Comparison of ENCODE assay signal across 1 mouse cellular context in genomic region chr15:101315832-101316231, GRCm38 (mm10).
TF ChIP-seq lines count a peak whose summit lies in the region.

No protein-coding gene starts in this region.

TF ChIP-seq in CH12.LX, 34 proteins besides CTCF, POLR2A, EP300 and RAD21 (continued from another document):
- TF ChIP-seq MXI1 (IDR thresholded peaks at IDR 0.05; ENCODE audit: low read depth, low read length) (peak; percentile 67; the same call in 1 of the 2 replicates), TBP (conservative IDR thresholded peaks at IDR 0.05; ENCODE audit: low read depth, low read length) (no peak), MEF2A (IDR thresholded peaks at IDR 0.05; ENCODE audit: borderline replicate concordance, low read depth, low read length) (peak; percentile 48; the same call in 1 of the 2 replicates), ELF1 (IDR thresholded peaks at IDR 0.05; ENCODE audit: low read depth, low read length) (peak; percentile 55), MAX (IDR thresholded peaks at IDR 0.05; ENCODE audit: low read length) (peak; percentile 13; the same call in 1 of the 2 replicates), JUND (conservative IDR thresholded peaks at IDR 0.05; ENCODE audit: low read depth, low read length) (no peak; the same call in 1 of the 2 replicates)
